Mouse (Mus musculus): ENCODE results near the gene Ctbp2.

DNA sequence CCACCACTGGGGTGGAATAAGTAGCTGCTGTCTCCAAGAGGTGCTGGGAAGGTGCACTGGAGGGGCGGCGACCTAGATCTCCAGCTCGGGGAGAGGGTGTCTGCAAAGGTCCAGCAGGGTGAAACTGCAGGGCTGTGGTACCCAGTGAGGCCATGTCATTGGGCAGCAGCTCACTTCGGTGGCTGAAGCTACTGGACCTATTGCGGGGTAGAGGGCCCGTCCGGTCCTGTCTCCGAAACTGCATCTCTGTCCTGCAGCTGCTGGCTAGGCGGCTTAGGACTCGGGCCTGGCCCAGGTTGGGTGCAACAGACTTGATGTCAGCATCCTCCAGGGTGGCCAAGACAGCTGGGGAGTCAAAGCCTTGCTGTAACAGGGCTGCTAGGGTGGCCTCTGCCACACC, 110.2 kb downstream of the Ctbp2 start:
- TF ChIP-seq CTCF (IDR thresholded peaks at IDR 0.05; ENCODE audit: extremely low read depth, insufficient read depth, insufficient read length, insufficient replicate concordance) (no peak), POLR2A (IDR thresholded peaks at IDR 0.05; ENCODE audit: low read depth, low read length) (no peak)
